Mouse (Mus musculus): ENCODE data around the gene Ank2.

DNA sequence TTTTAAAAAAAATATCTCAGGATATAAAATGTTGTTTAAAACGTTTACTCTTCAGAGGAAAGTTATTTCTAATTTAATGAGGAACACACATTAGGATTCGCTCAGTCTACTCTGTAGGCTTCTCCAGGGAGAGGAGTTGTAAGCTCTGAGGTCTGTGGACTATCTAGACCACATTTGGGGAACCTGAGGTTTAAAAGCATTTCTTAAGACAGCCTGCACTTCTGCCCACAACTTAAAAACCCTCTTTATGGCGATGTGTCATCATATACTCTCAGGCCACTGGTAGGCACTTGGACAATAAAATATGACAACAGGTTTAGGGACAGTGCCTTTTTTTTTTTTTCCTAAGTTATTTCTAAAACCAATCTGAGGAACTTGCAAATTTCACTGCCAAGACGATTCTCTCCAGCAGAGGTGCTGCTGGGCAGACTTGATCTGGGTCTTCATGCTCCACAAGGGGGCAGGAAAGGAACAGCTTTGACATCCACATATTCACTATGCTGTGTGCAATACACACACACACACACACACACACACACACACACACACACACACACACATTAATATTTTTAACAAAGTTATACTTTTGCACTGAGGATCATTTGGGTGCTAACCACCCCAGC lies 567.2 kb downstream of the Ank2 start:
- peak; percentile 45; the same call in 1 of the 2 replicates for TF ChIP-seq CTCF (IDR thresholded peaks at IDR 0.05; ENCODE audit: low read depth, low read length)
- TF ChIP-seq POLR2A (IDR thresholded peaks at IDR 0.05; ENCODE audit: extremely low read depth, insufficient read depth, low read length), result no peak

All from liver, adult 2 months (tissue).